Mouse (Mus musculus): ENCODE measurements at regions not wholly inside any gene's neighbourhood (a gene's known extent, or its start where the extent isn't known, plus 50 kb on each side); places are given as distances from the start of the nearest gene placed in this dataset.

GRCm38 (mm10) chr2:73985238-73985910 lies 74.2 kb upstream of the Atp5g3 start:
- no peak for TF ChIP-seq CTCF (IDR thresholded peaks at IDR 0.05; ENCODE audit: extremely low read depth, insufficient read depth, insufficient read length, insufficient replicate concordance)
- no peak for TF ChIP-seq POLR2A (IDR thresholded peaks at IDR 0.05; ENCODE audit: low read depth, low read length)
